Mouse (Mus musculus): Measurements from ENCODE around the gene Fn3krp. TPM values are rescaled to one million over a fixed set of nuclear protein-coding genes. Genes with fewer than 3 reads are reported as not detected.

Fn3krp gene
- polyA plus RNA-seq, 1 experiment, result 19.6 TPM

GRCm38 (mm10) chr11:121442076-121442475 lies 20.9 kb downstream of the Fn3krp start:
- peaks cover 10% of the 10 kb centered on the region for H3K4me1 ChIP-seq (ENCODE audit: control insufficient read depth, insufficient read depth, low read length)
- no peak overlapping the region for H3K27ac ChIP-seq (ENCODE audit: insufficient read depth, low read depth, low read length)
- no peaks in the 10 kb centered on the region for H3K27me3 ChIP-seq (replicated peaks; ENCODE audit: control insufficient read depth, insufficient read depth, low read length)
- H3K36me3 ChIP-seq (ENCODE audit: control insufficient read depth, insufficient read depth, low read length), result no peaks in the 10 kb centered on the region
- DNase-seq, result no peak
- WGBS, result 50% methylated on average over 2 of the region's 2 CpGs
- TF ChIP-seq POLR2A (IDR thresholded peaks at IDR 0.05; ENCODE audit: low read depth, low read length) (no peak), CTCF (conservative IDR thresholded peaks at IDR 0.05; ENCODE audit: insufficient read depth, insufficient read length, low read depth, low read length) (no peak)
- no peak overlapping the region for H3K4me3 ChIP-seq (ENCODE audit: insufficient read depth, low read depth, low read length)

- TF ChIP-seq POLR2A (IDR thresholded peaks at IDR 0.05; ENCODE audit: low read depth, low read length) (no peak), CTCF (conservative IDR thresholded peaks at IDR 0.05; ENCODE audit: insufficient read depth, insufficient read length, low read depth, low read length) (no peak)
- 30% methylated on average over 9 of the region's 9 CpGs for WGBS
- Histone ChIP-seq H3K4me1 (ENCODE audit: control insufficient read depth, insufficient read depth, low read length) (peaks cover 5% of the 10 kb centered on the region; the same call in 1 of the 2 replicates), H3K4me3 (ENCODE audit: insufficient read depth, low read depth, low read length) (peak overlapping the region; percentile 77), H3K27me3 (replicated peaks; ENCODE audit: control insufficient read depth, insufficient read depth, low read length) (no peaks in the 10 kb centered on the region), H3K27ac (ENCODE audit: insufficient read depth, low read depth, low read length) (no peak overlapping the region), H3K36me3 (ENCODE audit: control insufficient read depth, insufficient read depth, low read length) (no peaks in the 10 kb centered on the region)
- no peak for DNase-seq
These were observed 30.1 kb downstream of the Fn3krp start for GRCm38 (mm10) chr11:121451216-121451726.

DNA sequence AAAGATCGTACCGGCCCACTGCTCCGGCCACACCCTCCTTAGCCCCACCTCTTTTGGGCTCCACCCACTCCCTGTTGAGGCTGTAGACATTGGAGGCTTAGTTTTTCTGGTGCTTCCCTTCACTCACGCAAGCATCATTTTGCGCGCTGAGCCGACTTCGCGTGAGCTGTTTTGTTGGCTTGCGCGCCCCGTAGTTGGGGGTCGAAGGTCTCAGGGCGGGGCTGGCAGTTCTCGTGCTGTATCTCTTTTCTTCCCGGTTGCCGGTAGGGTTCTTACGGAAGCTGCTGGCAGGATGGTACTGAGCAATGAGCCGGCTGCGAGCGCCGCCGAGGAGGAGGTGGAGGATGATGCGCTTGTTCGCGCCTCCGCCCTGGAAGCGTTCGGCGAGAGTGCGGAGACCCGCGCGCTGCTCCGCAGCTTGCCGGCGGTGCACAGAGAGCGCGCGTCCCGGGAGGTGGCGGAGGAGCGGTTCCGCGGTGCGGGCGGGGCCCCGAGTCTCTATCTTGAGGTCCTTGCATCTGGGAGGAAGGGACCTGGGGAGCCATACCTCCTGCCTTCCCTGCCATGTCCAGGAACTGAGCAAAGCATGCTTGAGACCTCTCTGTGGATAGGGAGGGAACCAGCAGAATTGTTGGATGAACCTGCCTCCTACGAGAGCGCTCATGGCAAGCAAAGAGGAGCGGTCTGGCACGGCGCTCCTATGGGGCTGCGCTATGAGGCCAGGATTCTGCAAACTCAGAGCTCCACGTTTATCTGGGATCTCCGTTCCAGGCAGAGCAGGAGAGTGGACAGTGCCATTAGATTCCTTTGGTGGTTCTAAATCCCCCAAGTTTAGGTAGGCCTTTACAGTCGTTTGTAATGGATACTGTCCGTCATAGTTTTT lies 30.8 kb downstream of the Fn3krp start, which contains the start of gene Tbcd:
Tbcd (plus strand) TSS at position 197 of the 883 bp plus-strand sequence.
- Histone ChIP-seq H3K36me3 (ENCODE audit: control insufficient read depth, insufficient read depth, low read length) (no peaks in the 10 kb centered on the region), H3K27me3 (replicated peaks; ENCODE audit: control insufficient read depth, insufficient read depth, low read length) (no peaks in the 10 kb centered on the region), H3K4me1 (ENCODE audit: control insufficient read depth, insufficient read depth, low read length) (peaks cover 5% of the 10 kb centered on the region; the same call in 1 of the 2 replicates), H3K27ac (ENCODE audit: insufficient read depth, low read depth, low read length) (no peak within 1 kb of the TSS), H3K4me3 (ENCODE audit: insufficient read depth, low read depth, low read length) (peak within 1 kb of the TSS; percentile 77)
- WGBS, result 1% methylated on average over 58 of the region's 58 CpGs
- DNase-seq, result peak; percentile 97
- TF ChIP-seq CTCF (conservative IDR thresholded peaks at IDR 0.05; ENCODE audit: insufficient read depth, insufficient read length, low read depth, low read length) (no peak), POLR2A (IDR thresholded peaks at IDR 0.05; ENCODE audit: low read depth, low read length) (no peak)

DNA sequence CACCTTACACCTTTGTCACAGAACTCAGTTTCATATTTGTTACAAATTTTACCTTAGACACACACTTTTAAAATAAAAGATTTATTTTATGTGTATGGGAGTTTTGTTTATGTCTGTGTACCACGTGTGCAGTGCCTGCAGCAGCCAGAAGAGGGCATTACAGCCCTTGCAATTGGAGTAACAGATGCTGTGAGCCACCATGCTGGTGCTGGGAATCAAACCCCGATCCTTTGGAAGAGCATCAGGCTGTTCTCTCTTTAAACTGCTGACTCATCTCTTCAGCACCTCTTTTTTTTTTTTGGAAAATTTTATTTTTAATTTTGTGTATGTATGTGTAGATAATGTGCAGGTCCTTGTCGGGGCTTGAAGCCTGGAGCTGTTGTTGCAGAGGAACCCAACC lies 36.7 kb downstream of the Fn3krp start:
- Histone ChIP-seq H3K4me1 (ENCODE audit: control insufficient read depth, insufficient read depth, low read length) (peaks cover 3% of the 10 kb centered on the region; the same call in 1 of the 2 replicates), H3K4me3 (ENCODE audit: insufficient read depth, low read depth, low read length) (no peak overlapping the region), H3K27ac (ENCODE audit: insufficient read depth, low read depth, low read length) (no peak overlapping the region), H3K27me3 (replicated peaks; ENCODE audit: control insufficient read depth, insufficient read depth, low read length) (no peaks in the 10 kb centered on the region), H3K36me3 (ENCODE audit: control insufficient read depth, insufficient read depth, low read length) (peaks cover 4% of the 10 kb centered on the region)
- DNase-seq, result no peak
- WGBS, result 94% methylated on average over 3 of the region's 3 CpGs
- TF ChIP-seq POLR2A (IDR thresholded peaks at IDR 0.05; ENCODE audit: low read depth, low read length) (no peak), CTCF (conservative IDR thresholded peaks at IDR 0.05; ENCODE audit: insufficient read depth, insufficient read length, low read depth, low read length) (peak; percentile 30)

DNA sequence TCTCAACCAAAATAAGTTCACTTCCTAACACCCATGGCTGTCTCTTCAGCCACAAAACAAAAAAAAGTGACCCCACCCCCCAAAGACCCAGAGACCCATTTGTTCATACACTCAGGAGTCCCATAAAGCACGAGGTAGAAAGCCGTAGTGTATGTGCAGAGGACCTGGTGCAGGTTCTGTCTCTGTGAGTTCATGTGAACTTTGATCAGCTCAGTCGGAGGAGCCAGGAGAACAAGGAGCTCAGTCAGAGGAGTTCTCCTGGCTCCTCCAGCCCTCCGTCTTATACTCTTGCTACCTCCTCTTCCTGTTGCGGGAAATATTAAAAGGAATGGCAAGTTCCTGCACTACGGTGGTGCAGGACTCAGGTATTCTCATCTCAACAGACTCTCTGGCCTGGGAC lies 46.2 kb downstream of the Fn3krp start:
- H3K4me1 ChIP-seq (ENCODE audit: control insufficient read depth, insufficient read depth, low read length), result peaks cover 2% of the 10 kb centered on the region; the same call in 1 of the 2 replicates
- no peak for TF ChIP-seq POLR2A (IDR thresholded peaks at IDR 0.05; ENCODE audit: low read depth, low read length)
- TF ChIP-seq CTCF (conservative IDR thresholded peaks at IDR 0.05; ENCODE audit: insufficient read depth, insufficient read length, low read depth, low read length), result no peak
- WGBS, result 72% methylated on average over 6 of the region's 6 CpGs
- peak; percentile 51 for DNase-seq
- H3K27me3 ChIP-seq (replicated peaks; ENCODE audit: control insufficient read depth, insufficient read depth, low read length), result no peaks in the 10 kb centered on the region
- 0 out of 2 replicates have a peak, but pooled peaks cover 2% of the 10 kb centered on the region for H3K36me3 ChIP-seq (ENCODE audit: control insufficient read depth, insufficient read depth, low read length)
- H3K4me3 ChIP-seq (ENCODE audit: insufficient read depth, low read depth, low read length), result no peak overlapping the region
- no peak overlapping the region for H3K27ac ChIP-seq (ENCODE audit: insufficient read depth, low read depth, low read length)

DNA sequence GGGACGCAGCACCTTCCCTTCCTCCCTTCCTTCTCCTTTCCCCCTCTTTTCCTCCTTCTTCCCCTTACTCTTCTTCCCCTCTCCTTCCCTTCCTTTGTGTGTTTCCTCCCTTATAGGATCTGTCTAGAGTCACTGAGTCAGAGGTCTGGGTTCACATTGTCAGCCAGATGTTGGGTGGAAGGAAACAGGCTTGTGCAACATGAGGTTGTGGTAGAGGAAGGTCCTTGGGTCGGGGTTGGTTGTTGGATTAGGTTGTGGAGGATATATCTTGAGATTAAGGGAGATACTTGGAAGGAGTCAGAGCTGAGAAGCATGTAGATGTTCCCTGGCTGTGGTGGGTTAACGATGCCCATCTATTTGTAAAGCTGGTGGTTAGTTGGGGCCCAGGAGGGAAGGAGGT lies 53.6 kb downstream of the Fn3krp start:
- no peaks in the 10 kb centered on the region for H3K27me3 ChIP-seq (replicated peaks; ENCODE audit: control insufficient read depth, insufficient read depth, low read length)
- peaks cover 11% of the 10 kb centered on the region; the same call in 1 of the 2 replicates for H3K4me1 ChIP-seq (ENCODE audit: control insufficient read depth, insufficient read depth, low read length)
- WGBS, result 79% methylated on average over 3 of the region's 3 CpGs
- no peak overlapping the region for H3K27ac ChIP-seq (ENCODE audit: insufficient read depth, low read depth, low read length)
- no peaks in the 10 kb centered on the region for H3K36me3 ChIP-seq (ENCODE audit: control insufficient read depth, insufficient read depth, low read length)
- no peak for DNase-seq
- H3K4me3 ChIP-seq (ENCODE audit: insufficient read depth, low read depth, low read length), result no peak overlapping the region
- TF ChIP-seq POLR2A (IDR thresholded peaks at IDR 0.05; ENCODE audit: low read depth, low read length) (no peak), CTCF (conservative IDR thresholded peaks at IDR 0.05; ENCODE audit: insufficient read depth, insufficient read length, low read depth, low read length) (no peak)

Data from kidney, adult 2 months (tissue).